Mouse (Mus musculus): ENCODE results near the gene Irak4.

Irak4 gene

GRCm38 (mm10) chr15:94620909-94621308 is 77.5 kb downstream of the Irak4 start:
- DNase-seq (ENCODE audit: extremely low spot score) = no peak

GRCm38 (mm10) chr15:94628463-94628829 is 85.0 kb downstream of the Irak4 start:
- DNase-seq (ENCODE audit: extremely low spot score) = no peak

GRCm38 (mm10) chr15:94628830-94629601 is 85.6 kb downstream of the Irak4 start, which contains the start of gene Tmem117:
TSS of gene Tmem117 (plus strand) at chr15:94629232.
- DNase-seq (ENCODE audit: extremely low spot score) = peak; percentile 42

- no peak for DNase-seq (ENCODE audit: extremely low spot score)
Measured at GRCm38 (mm10) chr15:94630553-94630952, 87.1 kb downstream of the Irak4 start.

Data from embryo, embryonic 9.5 days (tissue).